Mouse (Mus musculus): ENCODE measurements around the gene Zfp420. TPM values are rescaled to one million over a fixed set of nuclear protein-coding genes. Genes with fewer than 3 reads are reported as not detected.
"Not testable (repeated sequence)": the region's sequence is repeated elsewhere in the genome, so short reads cannot be mapped to it uniquely, and the experiment has no call there.

The Zfp420 gene
- total RNA-seq (2022), result 1 to 10 TPM; 3.0 to 4.0 (median 3.8) TPM

DNA sequence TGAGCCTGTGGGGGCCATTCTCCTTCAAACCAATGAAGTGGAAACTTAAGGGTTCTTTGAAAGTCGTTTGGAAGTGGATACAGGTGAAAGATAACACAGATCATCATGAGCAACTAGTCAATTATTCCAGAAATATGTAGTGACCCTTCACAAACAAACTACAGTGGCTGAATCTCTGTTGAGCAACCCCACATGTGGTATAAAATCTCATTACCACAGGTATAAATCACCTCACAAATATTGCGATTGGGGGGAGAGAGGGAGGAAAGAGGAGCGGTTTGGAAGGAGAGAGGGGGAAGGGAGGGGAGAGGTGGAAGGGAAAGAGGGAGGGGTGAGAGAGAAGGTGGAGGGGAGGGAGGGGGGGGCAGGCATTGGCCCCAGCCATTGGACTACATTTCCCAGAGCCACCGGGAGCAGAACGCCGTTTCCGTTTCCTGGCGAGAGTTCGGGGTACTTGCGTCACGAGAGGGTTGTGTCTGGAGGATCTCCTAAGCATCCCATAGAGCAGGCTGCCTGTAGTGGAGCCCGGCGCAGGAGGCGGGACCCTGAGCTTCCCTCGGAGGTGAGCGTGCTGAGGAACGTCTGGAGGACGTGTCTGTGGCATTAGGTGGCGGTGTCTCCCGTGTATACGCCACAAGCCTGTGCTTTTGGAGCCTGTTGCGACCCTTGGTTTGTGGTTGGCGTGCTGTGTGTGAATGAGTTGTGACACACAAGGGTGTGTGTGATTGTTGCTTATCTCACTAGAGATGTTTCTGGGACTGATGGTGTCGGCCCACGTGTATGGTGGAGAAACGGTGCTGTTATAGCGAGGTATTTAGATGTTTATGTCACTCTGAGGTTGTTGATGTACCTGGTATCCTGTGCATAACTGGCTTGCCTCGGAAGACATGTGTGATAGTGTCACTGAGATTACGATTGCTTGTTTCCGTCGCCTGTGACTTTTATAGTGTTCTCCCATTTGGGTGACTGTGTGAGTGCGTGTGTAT lies at the start of gene Zfp420:
TSS of gene Zfp420 (plus strand) at position 448 of the 986 bp plus-strand sequence.
- peak; percentile 91 for DNase-seq (ENCODE audit: low spot score)

DNA sequence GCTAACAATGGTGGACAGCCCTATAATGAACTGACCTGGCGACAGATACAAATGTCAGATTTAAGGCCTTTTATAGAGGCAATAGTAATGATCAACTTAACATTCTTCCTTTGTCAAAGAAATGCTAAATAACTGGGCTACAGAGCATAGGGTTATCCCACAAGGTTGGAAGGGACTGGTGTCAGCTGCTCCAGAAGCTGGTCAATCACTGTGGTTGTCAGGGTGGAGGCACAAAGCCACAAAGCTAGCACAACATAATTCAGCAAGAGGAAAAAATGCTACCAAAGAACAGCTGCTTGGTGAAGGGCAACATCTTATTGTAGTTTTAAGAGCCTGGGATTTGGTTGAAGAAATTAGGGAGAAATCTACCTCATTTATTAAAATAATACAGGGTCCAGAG lies 47.5 kb upstream of the Zfp420 start:
- DNase-seq (ENCODE audit: low spot score), result no peak

- no peak for DNase-seq (ENCODE audit: low spot score)
Observed at GRCm38 (mm10) chr7:29814381-29814780, 45.4 kb upstream of the Zfp420 start.

DNA sequence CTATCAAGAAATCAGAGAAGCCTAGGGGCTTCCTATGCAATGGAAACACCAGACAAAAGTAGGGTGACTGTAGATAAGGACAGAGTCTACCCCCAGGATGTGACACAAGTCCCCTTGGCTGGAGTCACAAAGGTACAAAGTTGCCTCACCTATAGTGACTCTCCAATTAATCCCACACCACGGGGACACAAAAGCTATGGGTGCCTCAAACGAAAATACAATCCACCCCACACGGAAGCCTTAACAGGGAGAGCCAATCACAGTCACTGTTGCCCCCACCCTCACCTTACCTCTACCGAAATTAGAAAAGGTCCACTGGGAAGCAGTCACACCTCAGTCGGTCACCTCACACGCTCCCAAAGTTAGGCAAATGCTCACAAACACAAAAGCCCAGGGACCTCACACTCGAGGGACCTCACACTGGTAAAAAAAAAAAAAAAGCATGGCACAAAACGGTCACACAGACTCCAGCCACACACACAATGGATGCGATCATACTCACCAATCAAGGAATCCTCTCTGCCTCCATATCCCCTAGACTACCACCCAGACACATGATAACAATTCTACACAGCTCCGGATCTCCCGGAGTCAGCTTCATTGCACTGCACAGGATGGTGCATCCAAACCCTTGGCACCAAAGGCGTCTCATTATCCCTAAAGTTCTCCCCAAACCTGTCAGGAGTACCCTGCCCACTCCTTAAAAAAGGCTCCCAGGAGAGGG lies 44.6 kb upstream of the Zfp420 start:
- no peak for DNase-seq (ENCODE audit: low spot score)

- peak; percentile 95 for DNase-seq (ENCODE audit: low spot score)
Observed at GRCm38 (mm10) chr7:29815910-29816429, 43.8 kb upstream of the Zfp420 start, which contains the start of gene Zfp790. Zfp790 (plus strand) TSS chr7:29816114.

DNA sequence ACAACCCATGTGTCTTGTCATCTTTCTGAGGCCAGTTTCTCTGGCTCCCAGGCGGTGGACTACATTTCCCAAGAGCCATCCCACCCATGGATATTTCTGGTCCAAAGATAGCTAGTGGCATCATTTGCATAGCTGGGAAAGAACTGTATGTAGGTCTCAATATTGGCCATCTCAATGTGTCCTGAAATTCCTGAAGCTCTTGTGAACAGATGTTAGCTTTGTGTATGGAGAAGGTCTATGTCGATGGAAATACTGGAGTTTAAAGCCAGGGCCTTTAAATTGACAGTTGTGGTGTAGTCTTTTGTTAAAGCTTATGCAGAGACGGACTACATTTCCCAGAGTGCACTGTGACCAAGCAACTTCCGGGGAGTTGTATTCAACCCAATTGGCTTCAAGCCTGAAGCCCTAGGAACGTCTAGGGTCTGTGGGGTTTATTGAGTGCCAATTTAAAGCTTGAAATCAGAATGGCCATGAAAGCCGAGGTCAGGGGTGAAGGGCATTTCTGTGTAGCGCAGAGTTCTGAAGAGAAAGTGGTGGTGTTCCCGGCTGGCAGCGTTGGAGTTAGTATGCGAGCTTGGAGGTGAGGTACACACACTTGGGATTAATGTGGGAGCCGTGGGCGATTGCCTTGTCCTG lies 41.0 kb upstream of the Zfp420 start:
- peak; percentile 87 for DNase-seq (ENCODE audit: low spot score)

DNA sequence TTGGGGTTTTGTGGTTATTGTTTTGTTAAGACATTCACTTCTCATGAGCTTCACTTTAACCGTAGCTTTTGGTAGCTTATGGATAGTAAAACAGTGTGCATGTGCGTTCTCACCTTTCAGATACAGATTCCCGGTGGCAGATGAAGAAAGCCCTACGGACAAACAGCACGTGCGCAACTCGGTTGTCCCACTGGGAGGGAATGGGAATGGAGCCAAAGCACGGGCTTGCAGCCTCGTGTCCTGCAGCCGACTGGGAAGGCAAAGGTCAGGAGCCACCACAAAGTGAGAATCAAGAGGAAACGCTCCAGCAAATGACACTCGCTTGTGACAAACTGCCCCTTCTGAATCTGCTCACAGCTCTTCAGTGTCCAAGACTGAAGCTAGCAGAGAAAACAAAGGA lies 31.8 kb upstream of the Zfp420 start:
- DNase-seq (ENCODE audit: low spot score), result no peak

DNA sequence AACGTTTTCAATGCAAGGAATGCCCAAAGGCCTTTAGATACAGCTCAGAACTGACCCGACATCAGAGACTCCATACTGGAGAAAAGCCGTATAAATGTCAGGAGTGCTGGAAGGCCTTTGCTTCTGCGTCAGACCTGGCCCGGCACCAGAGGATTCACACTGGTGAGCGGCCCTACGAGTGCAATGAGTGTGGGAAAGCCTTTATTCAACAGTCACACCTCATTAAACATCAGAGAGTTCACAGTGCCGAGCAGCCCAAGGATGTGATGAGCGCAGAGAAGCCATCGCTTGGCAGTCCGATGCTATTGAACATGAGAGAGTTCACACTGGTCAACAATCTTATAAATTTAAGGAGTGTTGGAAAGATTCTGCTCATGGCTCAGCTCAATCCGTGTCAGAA lies 30.0 kb upstream of the Zfp420 start:
- no peak for DNase-seq (ENCODE audit: low spot score)

DNA sequence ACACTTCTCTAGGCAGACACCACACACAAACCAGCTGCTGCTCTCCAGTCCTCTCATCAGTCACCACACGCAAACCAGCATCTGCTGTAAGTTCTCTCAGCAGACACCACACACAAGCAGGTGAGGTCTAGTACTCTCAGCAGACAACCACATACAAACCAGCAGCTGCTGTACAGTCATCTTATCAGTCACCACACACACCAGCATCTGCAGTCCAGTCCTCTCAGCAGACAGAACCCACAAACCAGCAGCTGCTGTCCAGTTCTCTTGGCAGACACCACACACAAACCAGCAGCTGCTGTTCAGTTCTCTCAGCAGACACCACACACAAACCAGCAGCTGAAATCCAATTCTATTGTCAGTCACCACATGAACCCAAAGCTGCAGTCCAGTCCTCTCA lies 23.0 kb upstream of the Zfp420 start:
- DNase-seq (ENCODE audit: low spot score), result no peak

- DNase-seq (ENCODE audit: low spot score), result no peak
Observed at GRCm38 (mm10) chr7:29839256-29839655, 20.5 kb upstream of the Zfp420 start.

DNA sequence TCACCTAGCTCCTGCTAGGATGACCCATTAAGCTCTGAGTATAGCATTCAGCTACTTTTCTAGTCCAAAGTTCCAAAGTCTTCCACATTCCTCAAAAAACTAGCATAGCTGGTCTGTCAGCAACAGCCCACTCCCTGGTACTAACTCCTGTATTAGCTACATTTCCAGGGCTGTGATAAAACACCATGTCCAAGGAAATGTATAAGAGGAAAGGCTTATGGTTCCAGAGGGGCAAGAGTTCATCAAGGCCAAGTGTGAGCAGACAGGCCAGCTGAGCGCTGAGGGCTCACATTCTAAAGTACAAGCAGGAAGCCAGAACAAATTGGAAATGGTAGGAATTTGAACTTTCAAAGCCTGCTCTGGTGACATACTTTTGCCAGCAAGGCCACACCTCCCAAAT lies 17.7 kb upstream of the Zfp420 start:
- DNase-seq (ENCODE audit: low spot score), result no peak

DNA sequence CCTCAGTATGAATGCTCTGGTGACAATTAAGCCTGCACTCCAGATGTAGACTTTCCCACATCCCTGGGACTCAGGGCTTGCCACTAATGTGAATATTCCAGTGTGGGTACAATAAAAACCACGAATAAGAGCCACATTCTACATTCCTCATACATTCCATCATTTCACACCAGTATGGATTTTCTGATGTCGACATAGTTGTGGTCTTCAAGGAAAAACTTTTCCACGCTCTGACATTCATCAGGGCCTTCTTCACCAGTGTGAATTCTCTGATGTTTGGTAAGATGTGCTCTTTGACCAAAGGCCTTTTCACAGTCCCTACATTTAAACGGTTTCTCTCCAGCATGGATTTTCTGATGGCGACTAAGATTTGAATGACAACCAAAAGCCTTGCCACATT lies 15.2 kb upstream of the Zfp420 start:
- DNase-seq (ENCODE audit: low spot score), result no peak

- no peak for DNase-seq (ENCODE audit: low spot score)
Observed at GRCm38 (mm10) chr7:29852831-29853218, 7.0 kb upstream of the Zfp420 start.

DNA sequence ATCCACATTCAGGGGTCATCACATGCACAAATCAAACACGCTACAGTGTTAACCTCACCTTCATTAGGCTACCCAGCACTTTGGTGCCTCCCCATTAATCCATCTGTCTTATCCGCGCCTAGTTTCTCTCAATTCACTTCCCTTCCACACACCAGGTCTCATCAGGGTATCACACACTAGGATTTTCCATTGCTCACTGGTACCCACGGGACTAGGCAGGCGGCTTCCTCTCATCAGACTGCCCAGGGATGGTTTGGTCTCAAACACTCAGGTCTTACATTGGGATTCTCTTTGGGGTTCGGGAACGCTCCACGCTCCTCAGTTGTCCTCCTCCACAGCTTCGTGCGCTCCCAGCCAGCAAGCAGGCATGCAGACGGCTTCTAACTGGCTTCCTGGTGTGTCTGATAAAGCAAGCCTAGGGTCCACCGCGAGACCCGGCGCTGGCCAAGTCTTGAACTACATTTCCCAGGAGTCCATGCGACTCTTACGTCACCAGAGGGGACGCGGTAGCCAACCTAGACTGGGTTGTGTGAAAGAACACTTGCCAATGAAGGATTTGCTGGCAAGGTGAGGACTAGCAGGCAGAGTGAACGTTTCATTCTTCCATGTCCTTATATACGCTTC lies 6.4 kb upstream of the Zfp420 start, which contains the start of gene Zfp940:
TSS of gene Zfp940 (minus strand) at position 451 of the 624 bp plus-strand sequence.
- DNase-seq (ENCODE audit: low spot score), result peak; percentile 82

DNA sequence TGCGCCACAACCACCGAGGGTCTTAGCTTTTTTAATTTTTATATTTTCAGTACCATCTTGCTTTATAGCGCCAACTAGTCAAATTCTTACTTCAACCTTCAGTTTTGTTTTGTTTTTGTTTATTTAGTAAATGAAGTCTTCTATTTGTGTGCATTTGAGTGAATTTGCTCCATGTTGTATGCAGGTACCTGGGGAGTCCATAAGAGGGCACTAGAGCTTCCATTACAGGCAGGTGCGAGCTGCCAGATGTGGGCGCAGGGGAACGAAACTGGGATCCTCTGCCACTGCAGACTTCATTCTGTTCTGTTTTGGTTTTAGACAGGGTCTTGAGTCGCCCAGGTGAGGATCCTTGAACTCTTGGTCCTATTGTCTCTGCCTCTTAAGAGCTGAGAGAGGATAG lies 1.9 kb downstream of the Zfp420 start:
- DNase-seq (ENCODE audit: low spot score), result no peak

DNA sequence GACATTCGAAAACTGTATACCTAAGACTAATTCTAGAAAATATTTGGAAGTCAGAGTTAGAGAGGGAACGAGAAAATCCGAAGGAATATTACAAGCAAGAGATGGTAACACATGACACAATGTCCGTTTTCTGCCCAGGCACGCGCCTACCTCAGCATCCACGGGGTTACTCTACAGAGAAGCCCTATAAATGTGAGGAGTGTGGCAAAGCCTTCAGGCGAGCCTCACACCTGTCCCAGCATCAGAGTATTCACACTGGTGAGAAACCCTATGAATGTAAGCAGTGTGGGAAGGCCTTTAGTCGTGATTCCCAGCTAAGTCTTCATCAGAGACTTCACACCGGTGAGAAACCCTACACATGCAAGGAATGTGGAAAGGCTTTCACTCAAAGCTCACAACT lies 14.5 kb downstream of the Zfp420 start:
- DNase-seq (ENCODE audit: low spot score), result no peak

DNA sequence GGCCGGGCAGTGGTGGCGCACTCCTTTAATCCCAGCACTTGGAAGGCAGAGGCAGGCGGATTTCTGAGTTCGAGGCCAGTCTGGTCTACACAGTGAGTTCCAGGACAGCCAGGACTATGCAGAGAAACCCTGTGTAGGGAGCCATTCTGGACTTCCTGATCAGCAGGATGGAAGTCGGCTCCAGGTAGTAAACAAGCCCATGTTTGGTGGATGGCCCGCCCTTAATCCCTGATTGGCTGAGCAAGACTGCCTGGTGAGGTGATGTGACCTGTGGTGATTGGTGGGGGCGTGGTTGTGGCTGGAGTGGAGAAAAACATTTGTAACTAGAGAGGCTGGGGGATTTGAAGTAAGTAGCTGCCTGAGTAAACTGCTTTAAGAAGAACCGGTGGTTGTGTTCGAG lies 17.8 kb downstream of the Zfp420 start:
- not testable (repeated sequence) for DNase-seq (ENCODE audit: low spot score)

DNA sequence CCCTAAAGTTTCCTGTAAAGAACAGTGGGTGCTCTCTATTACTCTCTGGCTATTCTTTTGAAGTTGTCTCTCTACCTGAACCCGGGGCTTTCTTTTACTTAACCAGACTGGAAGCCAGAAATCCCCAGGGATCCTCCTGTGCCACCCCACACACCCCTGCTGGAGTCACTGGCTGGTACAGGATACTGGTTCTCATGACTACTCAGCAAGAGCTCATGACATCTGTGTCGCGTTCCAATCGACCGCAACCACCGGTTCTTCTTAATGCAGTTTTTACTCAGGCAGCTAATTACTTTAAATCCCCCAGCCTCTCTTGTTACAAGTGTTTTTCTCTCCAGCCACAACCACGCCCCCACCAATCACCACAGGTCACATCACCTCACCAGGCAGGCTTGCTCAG lies 20.3 kb downstream of the Zfp420 start:
- DNase-seq (ENCODE audit: low spot score), result no peak

DNA sequence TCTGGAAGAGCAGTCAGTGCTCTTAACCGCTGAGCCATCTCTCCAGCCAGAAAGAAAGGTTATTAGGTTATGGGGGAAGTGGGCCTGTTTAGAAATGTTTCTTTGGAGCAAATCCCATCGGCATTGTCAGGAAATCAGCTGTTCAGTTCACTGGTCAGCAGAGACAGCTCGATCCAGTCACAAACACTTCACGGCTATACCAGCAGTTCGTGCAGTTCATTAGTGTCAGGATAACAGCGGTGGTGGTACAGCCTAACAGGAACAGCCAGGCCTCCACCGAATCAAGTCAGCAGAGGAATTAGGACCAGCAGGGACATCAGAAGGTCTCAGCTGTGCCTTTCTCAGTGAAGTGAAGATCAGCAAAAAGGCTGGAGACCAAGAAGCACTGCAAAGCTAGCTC lies 21.1 kb downstream of the Zfp420 start:
- no peak for DNase-seq (ENCODE audit: low spot score)

DNA sequence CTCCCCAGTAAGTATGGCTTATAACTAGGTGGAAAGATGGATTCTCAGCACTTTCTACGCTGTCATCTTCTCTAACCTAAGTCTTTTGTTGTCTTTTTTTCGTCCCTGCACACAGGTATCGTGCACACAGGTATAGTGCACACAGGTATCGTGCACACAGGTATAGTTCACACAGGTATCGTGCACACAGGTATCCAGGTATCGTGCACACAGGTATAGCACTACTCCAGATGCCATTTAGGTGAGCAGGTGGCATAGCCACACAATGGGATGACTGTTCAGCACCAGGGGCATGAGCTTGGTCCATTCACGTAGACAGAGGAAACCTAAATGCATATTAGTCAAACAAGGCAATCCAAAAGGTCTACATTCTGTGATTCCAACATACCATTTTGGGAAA lies 30.7 kb downstream of the Zfp420 start:
- DNase-seq (ENCODE audit: low spot score), result no peak

DNA sequence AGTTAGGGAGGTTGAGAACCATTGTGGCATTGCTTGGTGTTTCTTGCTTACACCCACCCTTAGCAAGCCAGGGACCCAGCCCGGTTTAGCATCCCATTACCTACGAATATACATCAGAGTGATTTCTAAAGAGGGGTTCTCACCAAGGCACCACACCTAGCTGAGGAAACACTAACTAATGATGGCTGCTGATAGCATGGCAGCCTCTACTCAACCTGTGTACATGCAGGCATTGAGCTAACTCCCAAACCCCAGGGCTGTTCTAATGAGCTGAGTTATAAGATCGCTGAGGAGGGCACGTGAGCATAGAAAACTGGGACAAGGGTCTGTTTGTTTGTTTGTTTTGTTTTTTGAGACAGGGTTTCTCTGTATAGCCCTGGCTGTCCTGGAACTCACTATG lies 33.0 kb downstream of the Zfp420 start:
- no peak for DNase-seq (ENCODE audit: low spot score)
